Mouse (Mus musculus) sigmoid colon, adult 10 weeks (tissue): ENCODE data around the gene Rab36. TPM values are rescaled to one million over a fixed set of nuclear protein-coding genes. Genes with fewer than 3 reads are reported as not detected.

Source experiments
- polyA plus RNA-seq: library from polyadenylated mRNA; stranded (reverse); fragments of 350-450 nt; fragmentation: Illumina TruSeq; extraction: RNeasy Lipid Tissue Mini Kit (QIAGEN cat#74804); gene quantifications from one replicate; pipeline ENCODE4 v1.2.3, GENCODE M21; 2014; ENCODE audit warnings: low read depth, low replicate concordance

Rab36 gene
- polyA plus RNA-seq: 1.2 TPM

GRCm38 (mm10) chr10:75036883-75037379 is at the start of gene Rab36:
Gene Rab36 (plus strand): TSS chr10:75037058.

GRCm38 (mm10) chr10:75032395-75032794 is 4.5 kb upstream of the Rab36 start, which contains the start of gene Rsph14:
Gene Rsph14 (minus strand): TSS chr10:75032586.

GRCm38 (mm10) chr10:75060217-75060842 is 23.5 kb downstream of the Rab36 start, which contains the start of gene Bcr:
Gene Bcr (plus strand): TSS chr10:75060592.

Other genes starting within 250 kb of the Rab36 start
- gene Gnaz, start 69.9 kb upstream of the Rab36 start, polyA plus RNA-seq: 0.98 TPM
- not detected for gene Rsph14, start 4.5 kb upstream of the Rab36 start, polyA plus RNA-seq
- gene Bcr, start 23.5 kb downstream of the Rab36 start, polyA plus RNA-seq: 20.9 TPM
- 36.2 TPM for gene Specc1l, start 175.0 kb downstream of the Rab36 start, polyA plus RNA-seq